Comparison of ENCODE assay signal across 35 mouse cellular contexts in the genomic region with DNA sequence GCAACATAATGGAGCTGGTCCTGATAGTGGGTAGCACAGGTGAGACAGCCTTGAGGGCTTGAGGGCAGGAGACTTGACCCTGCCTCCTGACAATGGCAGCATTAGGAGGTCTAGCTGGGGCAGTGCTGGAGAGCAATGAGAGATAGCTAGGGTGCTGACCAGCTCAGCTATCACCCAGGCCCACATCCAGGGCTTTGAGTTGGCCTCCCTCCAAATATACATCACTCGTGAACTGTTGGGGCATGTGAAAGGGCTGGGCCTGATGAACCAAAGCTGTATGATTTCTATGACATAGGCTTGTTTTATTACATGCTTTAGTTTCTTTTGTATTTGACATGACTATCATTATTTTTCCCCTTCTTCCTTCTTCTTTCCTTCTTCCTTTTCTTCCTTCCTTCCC.
"Had no signal": no experiment of that assay in that cellular context is flagged by ENCODE, and none has a peak within 500 bp of the region (broad histone marks: within the 10 kb centered on the region; RNA-seq: fewer than 3 reads in every experiment).

No protein-coding gene starts in this region.

- H3K27me3 ChIP-seq: heart, embryonic 12.5 days; hindbrain, embryonic 12.5 days; hindbrain, embryonic 15.5 days; intestine, embryonic 15.5 days; kidney, embryonic 15.5 days had no signal

- H3K9me3 ChIP-seq: heart, embryonic 10.5 days; heart, embryonic 12.5 days; heart, embryonic 13.5 days; hindbrain, embryonic 10.5 days; hindbrain, embryonic 12.5 days; hindbrain, embryonic 13.5 days; hindbrain, embryonic 15.5 days; intestine, embryonic 15.5 days; kidney, embryonic 15.5 days had no signal

- H3K4me2 ChIP-seq: heart, embryonic 11.5 days; heart, embryonic 12.5 days; heart, embryonic 13.5 days; hindbrain, embryonic 12.5 days; hindbrain, embryonic 13.5 days; hindbrain, embryonic 14.5 days; hindbrain, embryonic 15.5 days; intestine, embryonic 15.5 days; kidney, embryonic 15.5 days had no signal

- ATAC-seq: hindbrain, embryonic 16.5 days; hindbrain, postnatal 0 days; inflammation-experienced regulatory T-cells, adult 6 months; intestine, embryonic 15.5 days; intestine, embryonic 16.5 days; intestine, postnatal 0 days had no signal

- H3K4me3 ChIP-seq: heart, adult 2 months; heart, embryonic 10.5 days; heart, embryonic 12.5 days; heart, embryonic 13.5 days; hindbrain, embryonic 10.5 days; hindbrain, embryonic 12.5 days; hindbrain, embryonic 13.5 days; hindbrain, embryonic 15.5 days; intestine, embryonic 15.5 days; kidney, embryonic 15.5 days; layer of hippocampus, adult 2 months had no signal

- H3K27ac ChIP-seq: heart, adult 2 months; heart, embryonic 10.5 days; heart, embryonic 13.5 days; hindbrain, embryonic 10.5 days; hindbrain, embryonic 12.5 days; hindbrain, embryonic 13.5 days; hindbrain, embryonic 14.5 days; hindbrain, embryonic 15.5 days; hindbrain, postnatal 0 days; intestine, embryonic 15.5 days; kidney, embryonic 15.5 days; kidney, postnatal 0 days; layer of hippocampus, adult 2 months had no signal

- H3K9ac ChIP-seq: heart, embryonic 12.5 days; heart, embryonic 13.5 days; hindbrain, embryonic 12.5 days; hindbrain, embryonic 13.5 days; hindbrain, embryonic 14.5 days; hindbrain, embryonic 15.5 days; intestine, embryonic 15.5 days; kidney, embryonic 15.5 days had no signal

- H3K4me1 ChIP-seq: heart, embryonic 10.5 days; heart, embryonic 12.5 days; intestine, embryonic 15.5 days; kidney, embryonic 15.5 days had no signal

- H3K36me3 ChIP-seq: heart, embryonic 10.5 days; heart, embryonic 12.5 days; heart, embryonic 13.5 days; hindbrain, embryonic 10.5 days; hindbrain, embryonic 12.5 days; hindbrain, embryonic 13.5 days; hindbrain, embryonic 15.5 days; intestine, embryonic 15.5 days; kidney, embryonic 15.5 days had no signal

- DNase-seq: heart, adult 18-20 months; heart, adult 2 months; heart, postnatal 14 days; heart, postnatal 36 days; heart, postnatal 4 days; kidney, adult 11 months; kidney, adult 18-20 months; kidney, adult 2 months; kidney, adult 8-10 months; kidney, adult 9 months; kidney, postnatal 10 days; kidney, postnatal 14 days; kidney, postnatal 25 days; kidney, postnatal 36 days; kidney, postnatal 4 days; layer of hippocampus, adult 9-11 months; layer of hippocampus, postnatal 36 days had no signal
